Mouse (Mus musculus) hematopoietic multipotent progenitor cell, adult 10-12 weeks (in vitro differentiated cells): ENCODE results near the gene Zbtb9. TPM values are rescaled to one million over a fixed set of nuclear protein-coding genes. Genes with fewer than 3 reads are reported as not detected.

ENCODE experiments used
- polyA plus RNA-seq: library from polyadenylated mRNA; stranded (reverse); fragments of >175 nt; gene quantifications from 2 replicates; pipeline ENCODE4 v1.2.3, GENCODE M21; 2012; ENCODE audit warnings: low replicate concordance

The Zbtb9 gene
- polyA plus RNA-seq = 12.2 and 19.1 TPM in 2 replicates

DNA sequence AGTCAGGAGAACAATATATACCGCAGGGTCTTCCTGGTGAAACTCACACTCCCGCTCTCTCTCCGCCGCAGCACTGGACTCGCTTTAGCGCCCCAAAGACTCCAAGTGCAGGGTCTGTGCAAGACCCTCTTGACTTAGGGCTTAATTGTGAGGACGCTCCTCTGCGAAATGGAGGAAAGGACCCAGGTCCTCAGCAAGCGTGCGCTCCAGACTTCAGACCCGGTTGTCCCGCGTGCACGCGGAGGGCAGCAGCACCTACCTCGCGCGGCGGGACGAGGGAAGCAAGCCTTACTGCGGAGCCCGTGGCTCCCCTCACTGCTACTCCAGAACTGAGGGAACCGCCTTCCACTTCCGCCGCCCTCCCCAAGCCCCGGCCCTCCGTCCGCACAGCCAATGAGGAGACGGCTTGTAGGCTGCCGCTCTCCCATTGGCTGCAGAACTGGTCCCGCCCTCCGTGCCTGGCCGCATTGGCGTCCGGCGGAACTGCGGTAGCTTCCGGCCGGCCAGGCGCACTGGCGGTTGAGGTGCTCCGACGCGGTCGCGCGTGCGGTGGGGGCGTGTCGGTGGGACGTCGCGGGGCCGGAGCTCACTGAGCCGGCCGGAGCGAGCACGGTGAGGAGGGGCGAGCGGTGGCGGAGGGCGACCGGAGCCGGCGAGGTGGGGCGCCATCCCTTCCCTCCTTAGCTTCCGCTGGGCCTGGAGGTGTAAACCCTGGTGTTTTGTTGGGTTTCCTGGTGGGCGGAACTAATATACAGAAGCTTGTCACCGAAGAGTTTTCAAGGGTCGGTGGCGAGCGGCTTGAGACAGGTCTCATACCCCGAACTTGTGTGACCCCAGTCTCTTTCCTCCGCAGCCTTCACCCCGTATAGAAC, at the start of gene Zbtb9:
TSS of gene Zbtb9 (plus strand) at position 465 of the 872 bp plus-strand sequence.

DNA sequence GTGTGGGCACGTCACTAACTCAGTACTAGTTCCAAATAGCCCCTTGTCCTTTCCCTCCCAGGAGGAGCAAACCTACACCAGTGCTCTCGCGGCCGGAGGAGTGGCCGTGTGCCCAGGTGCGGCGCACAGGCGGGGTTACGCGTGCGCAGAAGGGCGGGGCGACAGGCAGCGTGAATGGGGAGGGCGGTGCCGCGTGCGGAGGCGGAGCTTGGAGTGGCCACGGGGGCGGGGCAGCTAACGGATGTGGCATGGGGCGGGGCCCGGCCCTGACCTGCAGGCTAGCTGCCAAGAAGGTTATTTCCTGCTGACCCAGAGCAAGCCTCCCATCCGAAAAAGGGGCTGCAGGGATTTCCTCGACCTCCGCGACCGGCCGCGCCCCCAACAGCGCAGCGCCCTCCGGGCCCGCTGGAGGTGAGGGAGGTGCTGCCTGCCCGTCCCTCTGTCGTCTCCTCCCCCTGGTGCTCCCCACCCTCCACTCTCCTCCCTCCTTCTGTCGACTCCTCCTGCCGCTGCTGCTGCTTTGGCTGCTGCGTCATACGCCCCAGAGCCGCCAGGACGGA, 40.0 kb upstream of the Zbtb9 start, which contains the start of gene Phf1:
TSS of gene Phf1 (plus strand) at position 214 of the 560 bp plus-strand sequence.

DNA sequence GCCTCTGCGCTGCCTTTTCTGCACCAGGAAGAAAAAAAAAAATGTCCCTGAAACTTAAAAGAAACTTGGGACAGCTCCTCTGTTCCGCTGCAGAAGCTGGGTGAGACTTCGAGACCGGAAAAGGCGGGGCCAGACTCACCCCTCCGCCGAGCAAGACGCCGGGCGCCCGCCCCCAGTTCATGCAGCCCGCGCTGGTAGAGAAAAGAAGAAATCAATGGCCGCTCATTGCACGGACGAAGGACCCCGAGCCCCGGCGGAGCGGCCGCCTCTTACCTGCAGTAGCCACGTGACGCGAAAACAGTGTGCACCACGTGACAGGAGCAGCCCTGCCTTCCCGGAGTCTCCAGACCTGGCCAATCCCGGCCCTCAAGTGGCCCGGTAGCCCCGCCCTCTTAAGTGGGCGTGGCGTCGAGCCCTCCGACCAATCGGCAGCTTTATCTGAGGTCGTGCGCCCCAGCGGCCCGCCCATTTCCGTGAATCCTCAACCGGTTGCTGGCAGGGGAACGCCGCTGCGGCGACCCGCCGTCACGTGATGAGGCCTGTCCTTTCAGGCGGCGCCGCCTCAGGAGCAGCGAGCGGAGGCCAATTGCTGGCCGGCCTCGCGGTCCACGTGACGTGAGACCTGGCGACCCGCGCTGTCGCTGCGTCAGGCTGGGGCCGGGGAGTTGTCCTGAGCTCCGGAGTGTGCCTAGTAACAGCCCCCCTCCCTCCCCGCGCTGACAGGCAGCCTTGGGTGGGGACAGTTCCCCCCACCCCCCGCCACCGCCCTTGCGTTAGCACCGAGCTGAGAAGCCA, 33.6 kb upstream of the Zbtb9 start, which contains the start of gene Cuta:
TSS of gene Cuta (minus strand) at position 392 of the 795 bp plus-strand sequence.

DNA sequence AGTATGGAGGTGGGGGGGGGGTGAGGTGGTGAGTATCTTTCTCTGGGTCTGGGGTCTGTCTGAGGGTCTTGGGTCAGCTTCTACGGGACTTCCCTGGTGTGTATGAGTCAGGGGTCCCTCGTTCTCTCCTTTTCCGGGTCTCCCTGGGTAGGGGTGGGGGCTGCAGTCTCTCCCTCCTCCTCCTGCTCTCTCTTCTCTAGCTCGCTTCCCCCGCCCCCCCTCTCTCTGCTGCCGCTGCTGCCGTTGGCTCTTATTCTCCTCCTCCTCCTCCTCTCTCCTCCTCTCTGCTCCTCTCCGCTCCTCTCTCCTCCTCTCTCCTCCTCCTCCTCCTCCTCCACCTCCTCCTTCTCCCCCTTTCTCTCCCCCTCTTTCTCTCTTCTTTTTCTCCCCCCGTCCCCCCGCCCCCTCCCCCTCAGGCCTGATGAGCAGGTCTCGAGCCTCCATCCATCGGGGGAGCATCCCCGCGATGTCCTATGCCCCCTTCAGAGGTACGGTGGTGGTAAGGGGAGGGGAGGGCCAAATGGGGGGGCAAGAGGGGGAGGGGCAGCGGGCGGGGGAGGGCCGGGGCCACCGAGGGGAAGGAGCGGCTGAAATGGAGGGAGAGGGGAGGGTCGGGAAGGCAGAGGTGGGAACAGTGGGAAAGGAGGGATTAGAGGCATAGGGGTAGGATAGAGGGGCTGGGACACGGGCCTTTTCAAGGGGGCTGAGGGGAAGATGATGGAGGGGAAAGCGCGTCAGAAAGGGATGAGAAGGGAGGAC, 31.8 kb upstream of the Zbtb9 start, which contains the start of gene Syngap1:
TSS of gene Syngap1 (plus strand) at position 223 of the 759 bp plus-strand sequence.

DNA sequence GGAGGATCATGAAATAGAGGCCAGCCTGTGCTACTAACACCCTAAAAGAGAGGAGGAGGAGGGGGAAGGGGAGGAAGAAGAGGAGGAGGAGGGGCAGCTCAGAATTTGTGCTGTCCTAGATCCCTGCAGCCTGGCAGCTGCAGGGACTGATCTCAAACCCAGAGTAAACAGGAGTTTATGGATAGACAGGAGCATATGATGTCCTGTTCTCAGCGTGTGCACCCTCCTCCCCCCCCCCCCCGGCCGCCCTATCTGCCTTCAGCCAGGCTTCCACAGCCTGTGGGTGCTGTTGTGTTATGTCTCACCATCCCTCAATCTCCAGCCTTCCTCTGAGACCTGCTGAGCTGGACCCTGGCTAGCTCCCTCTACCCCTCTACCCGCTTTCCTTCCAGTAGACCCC, 55.9 kb downstream of the Zbtb9 start, which contains the start of gene Bak1:
TSS of gene Bak1 (minus strand) at position 101 of the 400 bp plus-strand sequence.

DNA sequence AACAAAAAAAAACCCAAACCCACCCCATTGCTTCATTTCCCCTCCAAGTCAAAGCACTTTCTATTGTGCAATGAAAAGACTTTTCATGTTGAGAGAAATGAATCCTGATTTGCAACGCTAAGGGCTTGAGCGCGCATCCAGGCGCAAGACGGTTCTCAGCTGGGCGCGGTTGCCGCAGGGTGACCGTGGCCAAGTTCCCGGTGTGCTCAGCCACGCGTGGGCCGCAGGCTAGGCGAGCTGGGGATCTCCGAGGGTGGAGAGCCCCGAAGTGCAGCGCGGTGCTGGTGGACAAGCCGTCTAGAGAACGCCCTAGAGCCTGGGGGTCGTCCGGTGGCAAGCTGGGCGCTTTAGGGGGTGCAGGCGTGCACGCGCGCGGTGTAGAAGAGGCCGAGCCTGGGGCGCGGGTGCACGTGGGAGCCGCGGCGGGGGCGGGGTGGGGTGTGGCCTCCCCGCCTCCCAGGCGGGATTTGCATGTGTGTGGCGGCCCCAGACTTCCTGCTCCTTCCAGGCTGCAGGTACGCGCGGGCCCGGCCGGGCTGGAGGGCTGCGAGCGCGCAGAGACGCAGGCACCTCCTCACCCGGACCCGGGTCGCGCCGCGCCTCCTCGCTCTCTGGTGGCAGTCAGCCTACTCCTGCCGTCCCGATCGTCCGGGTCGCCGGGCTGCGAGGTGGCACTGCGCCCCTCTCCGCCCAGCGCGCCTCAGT, 84.0 kb downstream of the Zbtb9 start, which contains the start of gene Itpr3:
TSS of gene Itpr3 (plus strand) at position 493 of the 705 bp plus-strand sequence.

Other genes starting within 250 kb of the Zbtb9 start
- 25.4 and 35.8 TPM in 2 replicates for gene Bnip1, start 192.1 kb upstream of the Zbtb9 start, polyA plus RNA-seq
- gene Nkx2-5, start 128.2 kb upstream of the Zbtb9 start, polyA plus RNA-seq = 0.53 and 1.3 TPM in 2 replicates
- 7.0 and 12.9 TPM in 2 replicates for gene Kifc5b, start 56.1 kb upstream of the Zbtb9 start, polyA plus RNA-seq
- 397 and 1,097 TPM in 2 replicates for gene Phf1, start 40.1 kb upstream of the Zbtb9 start, polyA plus RNA-seq
- 223 and 274 TPM in 2 replicates for gene Cuta, start 33.6 kb upstream of the Zbtb9 start, polyA plus RNA-seq
- gene Syngap1, start 31.9 kb upstream of the Zbtb9 start, polyA plus RNA-seq = 3.4 and 4.3 TPM in 2 replicates
- 108 and 139 TPM in 2 replicates for gene Bak1, start 55.8 kb downstream of the Zbtb9 start, polyA plus RNA-seq
- gene Itpr3, start 84.1 kb downstream of the Zbtb9 start, polyA plus RNA-seq = 56.3 and 104 TPM in 2 replicates
- gene Uqcc2, start 160.7 kb downstream of the Zbtb9 start, polyA plus RNA-seq = 96.9 and 133 TPM in 2 replicates
- 0.24 and 0.73 TPM in 2 replicates for gene Ip6k3, start 194.6 kb downstream of the Zbtb9 start, polyA plus RNA-seq
- 119 and 137 TPM in 2 replicates for gene Lemd2, start 231.3 kb downstream of the Zbtb9 start, polyA plus RNA-seq